Mouse (Mus musculus) spleen, postnatal 14 days (tissue): ENCODE results near the gene Pgk1.
A peak's percentile ranks its signal among the peaks of the same experiment; 100 is the strongest.
"Not testable (repeated sequence)": the region's sequence is repeated elsewhere in the genome, so short reads cannot be mapped to it uniquely, and the experiment has no call there.

ENCODE experiments used
- DNase-seq, 2 experiments: peaks; one replicate each; pipeline ENCODE4 v3.0.0; 2021 to 2022; ENCODE audit warnings: low spot score in 2 of 2

The Pgk1 gene

GRCm38 (mm10) chrX:106186713-106187649, at the start of gene Pgk1:
Gene Pgk1, plus strand, starts transcription at chrX:106187100.
- peak; percentile 68 to 74 for DNase-seq

GRCm38 (mm10) chrX:106139309-106140070, 47.4 kb upstream of the Pgk1 start:
- DNase-seq: no peak

- no peak for DNase-seq
Measured at GRCm38 (mm10) chrX:106142936-106143335, 44.0 kb upstream of the Pgk1 start, which contains the start of gene Tlr13. Gene Tlr13, plus strand, starts transcription at chrX:106143204.

GRCm38 (mm10) chrX:106148185-106148584, 38.7 kb upstream of the Pgk1 start:
- no peak for DNase-seq

- no peak for DNase-seq
Measured at GRCm38 (mm10) chrX:106149460-106149859, 37.4 kb upstream of the Pgk1 start.

- no peak for DNase-seq
Measured at GRCm38 (mm10) chrX:106154180-106154586, 32.7 kb upstream of the Pgk1 start.

- no peak for DNase-seq
Measured at GRCm38 (mm10) chrX:106155892-106156291, 31.0 kb upstream of the Pgk1 start.

GRCm38 (mm10) chrX:106163995-106164394, 22.9 kb upstream of the Pgk1 start:
- no peak for DNase-seq

GRCm38 (mm10) chrX:106164555-106164954, 22.3 kb upstream of the Pgk1 start:
- no peak for DNase-seq

GRCm38 (mm10) chrX:106165089-106165488, 21.8 kb upstream of the Pgk1 start:
- no peak for DNase-seq

- DNase-seq: peak; percentile 35 to 53
Measured at GRCm38 (mm10) chrX:106171106-106171852, 15.6 kb upstream of the Pgk1 start.

GRCm38 (mm10) chrX:106171853-106172154, 15.1 kb upstream of the Pgk1 start:
- no peak for DNase-seq

- DNase-seq: no peak
Measured at GRCm38 (mm10) chrX:106176331-106176730, 10.6 kb upstream of the Pgk1 start.

- DNase-seq: no peak
Measured at GRCm38 (mm10) chrX:106184279-106184678, 2.6 kb upstream of the Pgk1 start.

- DNase-seq: no peak
Measured at GRCm38 (mm10) chrX:106185706-106186105, 1.2 kb upstream of the Pgk1 start.

- peak in 1 of 2 experiments; percentile 7 for DNase-seq
Measured at GRCm38 (mm10) chrX:106187737-106188136, 837 bp downstream of the Pgk1 start.

GRCm38 (mm10) chrX:106189356-106189755, 2.5 kb downstream of the Pgk1 start:
- DNase-seq: no peak

GRCm38 (mm10) chrX:106190091-106190490, 3.2 kb downstream of the Pgk1 start:
- no peak for DNase-seq

GRCm38 (mm10) chrX:106194361-106194760, 7.5 kb downstream of the Pgk1 start:
- not testable (repeated sequence) for DNase-seq

- DNase-seq: no peak
Measured at GRCm38 (mm10) chrX:106197308-106197707, 10.4 kb downstream of the Pgk1 start.

GRCm38 (mm10) chrX:106198904-106199303, 12.0 kb downstream of the Pgk1 start:
- DNase-seq: no peak

- no peak for DNase-seq
Measured at GRCm38 (mm10) chrX:106209100-106209499, 22.2 kb downstream of the Pgk1 start.
